Mouse (Mus musculus): ENCODE data around the gene Apof. TPM values are rescaled to one million over a fixed set of nuclear protein-coding genes. Genes with fewer than 3 reads are reported as not detected.
"Not testable (repeated sequence)": the region's sequence is repeated elsewhere in the genome, so short reads cannot be mapped to it uniquely, and the experiment has no call there.

The Apof gene
- polyA plus RNA-seq, 1 experiment, result 0.44 TPM

- no peak overlapping the region for H3K27ac ChIP-seq (ENCODE audit: control insufficient read depth, insufficient read depth, low read depth, low read length)
Observed at GRCm38 (mm10) chr10:128258953-128259352, 9.5 kb upstream of the Apof start.

GRCm38 (mm10) chr10:128259946-128260345 is 8.5 kb upstream of the Apof start:
- Histone ChIP-seq H3K4me3 (ENCODE audit: control insufficient read depth, low read depth, low read length) (no peak overlapping the region), H3K36me3 (ENCODE audit: control insufficient read depth, insufficient read depth, low read length) (no peaks in the 10 kb centered on the region), H3K27me3 (ENCODE audit: control insufficient read depth, insufficient read depth, low read length) (no peaks in the 10 kb centered on the region), H3K27ac (ENCODE audit: control insufficient read depth, insufficient read depth, low read depth, low read length) (no peak overlapping the region), H3K4me1 (ENCODE audit: control insufficient read depth, insufficient read depth, low read length) (peaks cover 4% of the 10 kb centered on the region)
- no peak for TF ChIP-seq CTCF (IDR thresholded peaks at IDR 0.05; ENCODE audit: control insufficient read depth, insufficient read depth, insufficient replicate concordance, low read depth, low read length)
- TF ChIP-seq POLR2A (IDR thresholded peaks at IDR 0.05; ENCODE audit: control insufficient read depth, low read depth, low read length), result no peak

More at GRCm38 (mm10) chr10:128258953-128259352, 9.5 kb upstream of the Apof start:
- H3K4me1 ChIP-seq (ENCODE audit: control insufficient read depth, insufficient read depth, low read length), result peaks cover 4% of the 10 kb centered on the region
- TF ChIP-seq CTCF (IDR thresholded peaks at IDR 0.05; ENCODE audit: control insufficient read depth, insufficient read depth, insufficient replicate concordance, low read depth, low read length), result no peak
- no peak for TF ChIP-seq POLR2A (IDR thresholded peaks at IDR 0.05; ENCODE audit: control insufficient read depth, low read depth, low read length)
- no peak overlapping the region for H3K4me3 ChIP-seq (ENCODE audit: control insufficient read depth, low read depth, low read length)
- H3K27me3 ChIP-seq (ENCODE audit: control insufficient read depth, insufficient read depth, low read length), result no peaks in the 10 kb centered on the region
- H3K36me3 ChIP-seq (ENCODE audit: control insufficient read depth, insufficient read depth, low read length), result no peaks in the 10 kb centered on the region

DNA sequence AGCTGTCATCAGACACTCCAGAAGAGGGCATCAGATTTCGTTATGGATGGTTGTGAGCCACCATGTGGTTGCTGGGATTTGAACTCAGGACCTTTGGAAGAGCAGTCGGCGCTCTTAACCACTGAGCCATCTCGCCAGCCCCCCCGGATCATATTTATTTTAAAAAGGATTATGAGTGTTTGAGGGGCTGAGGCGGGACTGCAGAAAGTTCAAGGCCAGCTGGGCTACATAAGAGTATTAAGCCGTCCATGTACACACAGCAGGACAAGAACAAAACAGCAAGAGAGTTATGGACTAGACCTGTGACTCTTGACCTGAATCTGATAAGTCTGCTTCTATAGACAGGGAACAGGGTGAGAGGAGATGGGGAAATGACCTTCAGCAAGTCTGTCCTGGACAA is 8.1 kb upstream of the Apof start:
- not testable (repeated sequence) for H3K27me3 ChIP-seq (ENCODE audit: control insufficient read depth, insufficient read depth, low read length); H3K36me3 ChIP-seq (ENCODE audit: control insufficient read depth, insufficient read depth, low read length); H3K4me3 ChIP-seq (ENCODE audit: control insufficient read depth, low read depth, low read length); H3K4me1 ChIP-seq (ENCODE audit: control insufficient read depth, insufficient read depth, low read length); H3K27ac ChIP-seq (ENCODE audit: control insufficient read depth, insufficient read depth, low read depth, low read length)

DNA sequence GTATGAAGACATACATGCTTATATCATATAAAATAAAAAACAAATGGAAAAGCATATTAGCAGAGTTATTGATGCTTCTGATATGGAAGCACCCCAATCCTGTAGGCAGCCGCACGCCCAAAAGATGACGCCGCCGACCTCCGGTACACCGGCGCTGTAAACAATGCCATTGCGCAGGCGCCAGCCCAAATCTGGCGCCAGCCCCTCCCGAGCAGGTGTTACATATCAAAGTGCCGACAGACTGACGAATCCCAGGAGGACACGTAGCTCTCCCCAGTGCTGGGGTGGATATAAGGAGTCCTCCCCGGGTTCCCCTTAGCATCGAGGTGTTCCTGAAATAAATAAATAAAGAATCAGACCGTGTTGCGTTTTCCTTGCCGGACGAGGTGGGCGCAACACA is 6.2 kb upstream of the Apof start:
- Histone ChIP-seq H3K27me3 (ENCODE audit: control insufficient read depth, insufficient read depth, low read length) (no peaks in the 10 kb centered on the region), H3K4me1 (ENCODE audit: control insufficient read depth, insufficient read depth, low read length) (peaks cover 4% of the 10 kb centered on the region), H3K36me3 (ENCODE audit: control insufficient read depth, insufficient read depth, low read length) (no peaks in the 10 kb centered on the region), H3K4me3 (ENCODE audit: control insufficient read depth, low read depth, low read length) (peak overlapping the region; percentile 45), H3K27ac (ENCODE audit: control insufficient read depth, insufficient read depth, low read depth, low read length) (no peak overlapping the region)
- no peak for TF ChIP-seq POLR2A (IDR thresholded peaks at IDR 0.05; ENCODE audit: control insufficient read depth, low read depth, low read length)
- no peak for TF ChIP-seq CTCF (IDR thresholded peaks at IDR 0.05; ENCODE audit: control insufficient read depth, insufficient read depth, insufficient replicate concordance, low read depth, low read length)

DNA sequence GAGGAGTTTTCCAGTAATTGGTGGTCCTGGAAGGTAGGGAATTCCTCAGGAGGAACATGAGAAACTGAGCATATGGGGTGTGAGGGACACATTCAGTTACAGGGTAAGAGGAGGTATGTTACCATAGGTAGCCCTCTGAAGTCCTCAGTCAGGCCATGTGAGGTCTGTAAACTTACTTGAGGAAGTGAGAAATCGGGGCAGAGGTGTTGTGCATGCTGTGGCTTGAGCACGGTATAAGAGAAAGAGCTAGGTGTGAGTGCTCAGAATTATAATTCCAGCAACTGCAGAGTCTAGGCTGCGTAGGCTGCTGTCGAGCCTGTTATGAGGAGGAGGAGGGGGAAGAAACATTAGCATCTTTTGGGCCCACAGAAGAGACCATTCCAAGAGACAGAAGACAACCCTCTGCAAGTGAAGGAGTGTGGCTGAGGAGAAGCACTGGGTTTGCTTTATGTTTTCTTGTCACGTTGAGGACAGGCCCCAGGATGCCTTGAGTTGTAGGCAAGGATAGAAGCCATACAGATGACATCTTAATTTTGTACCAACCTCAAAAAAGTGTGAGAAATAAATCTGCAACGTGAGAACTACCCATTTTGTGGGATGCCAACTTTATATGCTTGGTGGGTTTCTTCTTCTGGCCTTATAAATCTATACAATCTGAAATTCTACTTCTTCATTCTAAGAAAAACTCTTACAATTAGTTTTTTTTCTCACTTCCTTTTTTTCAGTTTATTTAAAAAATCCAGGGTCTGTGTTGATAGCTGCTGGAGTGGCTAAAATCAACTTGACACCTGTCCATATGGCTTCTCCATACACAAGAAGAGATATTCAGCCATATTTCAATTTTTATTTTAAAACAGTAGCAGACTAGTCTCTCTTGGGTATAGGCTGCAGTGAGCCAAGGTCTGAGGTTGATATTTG is 4.8 kb upstream of the Apof start:
- TF ChIP-seq POLR2A (IDR thresholded peaks at IDR 0.05; ENCODE audit: control insufficient read depth, low read depth, low read length) (no peak), CTCF (IDR thresholded peaks at IDR 0.05; ENCODE audit: control insufficient read depth, insufficient read depth, insufficient replicate concordance, low read depth, low read length) (no peak)
- Histone ChIP-seq H3K4me3 (ENCODE audit: control insufficient read depth, low read depth, low read length) (no peak overlapping the region), H3K36me3 (ENCODE audit: control insufficient read depth, insufficient read depth, low read length) (no peaks in the 10 kb centered on the region), H3K27me3 (ENCODE audit: control insufficient read depth, insufficient read depth, low read length) (no peaks in the 10 kb centered on the region), H3K27ac (ENCODE audit: control insufficient read depth, insufficient read depth, low read depth, low read length) (no peak overlapping the region), H3K4me1 (ENCODE audit: control insufficient read depth, insufficient read depth, low read length) (peaks cover 4% of the 10 kb centered on the region)

DNA sequence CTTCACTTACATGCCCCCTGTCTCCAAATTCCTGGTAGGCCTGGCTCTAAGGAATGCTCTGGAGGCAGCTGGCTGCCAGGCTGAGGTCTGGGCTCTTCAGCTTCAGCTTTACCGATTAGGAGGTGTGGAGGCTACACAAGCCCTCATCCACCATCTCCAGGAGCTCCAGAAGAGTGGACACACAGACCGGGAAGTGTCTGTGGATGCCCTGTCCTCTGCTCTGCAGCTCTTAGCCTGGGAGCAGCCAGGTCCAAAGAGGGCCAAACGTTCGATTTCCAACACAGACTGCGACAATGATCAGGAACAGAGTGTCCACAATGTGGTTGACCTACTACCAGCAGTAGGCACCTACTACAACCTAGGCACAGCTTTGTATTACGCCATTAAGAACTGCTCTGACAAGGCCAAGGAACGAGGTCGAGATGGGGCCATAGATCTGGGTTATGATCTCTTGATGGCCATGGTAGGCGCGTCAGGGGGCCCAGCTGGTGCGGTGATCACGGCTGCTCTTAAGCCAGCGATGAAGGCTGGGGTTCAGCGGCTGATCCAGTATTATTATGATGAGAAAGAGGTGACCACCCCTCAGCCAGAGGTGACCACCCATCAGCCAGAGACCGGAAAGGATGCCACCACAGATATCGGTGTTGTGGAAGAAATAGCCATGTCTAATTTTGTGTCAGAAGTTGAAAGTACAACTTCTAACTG is 887 bp downstream of the Apof start:
- Histone ChIP-seq H3K36me3 (ENCODE audit: control insufficient read depth, insufficient read depth, low read length) (no peaks in the 10 kb centered on the region), H3K27ac (ENCODE audit: control insufficient read depth, insufficient read depth, low read depth, low read length) (0 out of 2 replicates have a peak overlapping the region, but pooled peaks have one; percentile 32), H3K4me1 (ENCODE audit: control insufficient read depth, insufficient read depth, low read length) (peaks cover 12% of the 10 kb centered on the region), H3K27me3 (ENCODE audit: control insufficient read depth, insufficient read depth, low read length) (no peaks in the 10 kb centered on the region), H3K4me3 (ENCODE audit: control insufficient read depth, low read depth, low read length) (peak overlapping the region; percentile 28)
- no peak for TF ChIP-seq CTCF (IDR thresholded peaks at IDR 0.05; ENCODE audit: control insufficient read depth, insufficient read depth, insufficient replicate concordance, low read depth, low read length)
- no peak for TF ChIP-seq POLR2A (IDR thresholded peaks at IDR 0.05; ENCODE audit: control insufficient read depth, low read depth, low read length)

DNA sequence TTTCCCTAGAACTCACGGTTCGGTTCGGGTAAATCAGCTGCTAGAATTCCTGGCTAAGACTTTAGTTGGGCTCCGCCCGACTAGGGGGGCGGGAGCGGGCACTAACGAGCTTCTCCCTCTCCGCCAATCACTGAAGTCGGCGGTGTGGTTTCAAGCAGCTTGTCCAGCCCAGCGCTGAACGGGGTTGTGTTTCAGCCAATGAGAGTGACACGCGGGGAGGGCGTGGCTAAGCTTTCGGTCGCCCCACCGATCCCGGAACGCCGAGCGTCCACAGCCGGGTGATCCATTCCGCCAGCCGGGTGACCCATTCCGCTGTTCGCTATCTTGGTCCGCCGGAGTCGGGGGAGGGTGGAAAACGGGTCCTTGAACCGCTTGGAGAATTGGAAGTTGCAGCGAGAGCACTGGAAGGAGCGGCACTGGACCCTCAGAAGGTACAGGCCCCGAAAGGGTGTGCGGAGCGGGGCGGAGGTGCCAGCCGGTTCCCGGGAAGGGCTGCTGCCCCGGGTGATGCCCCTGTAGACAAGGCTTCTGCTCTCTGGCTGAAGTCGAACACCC is 1.9 kb downstream of the Apof start, which contains the start of gene Stat2:
Gene Stat2, plus strand, starts transcription at position 273 of the 555 bp plus-strand sequence.
- Histone ChIP-seq H3K4me3 (ENCODE audit: control insufficient read depth, low read depth, low read length) (peak within 1 kb of the TSS; percentile 75), H3K27me3 (ENCODE audit: control insufficient read depth, insufficient read depth, low read length) (no peaks in the 10 kb centered on the region), H3K27ac (ENCODE audit: control insufficient read depth, insufficient read depth, low read depth, low read length) (peak within 1 kb of the TSS; percentile 59), H3K4me1 (ENCODE audit: control insufficient read depth, insufficient read depth, low read length) (peaks cover 12% of the 10 kb centered on the region), H3K36me3 (ENCODE audit: control insufficient read depth, insufficient read depth, low read length) (no peaks in the 10 kb centered on the region)
- TF ChIP-seq CTCF (IDR thresholded peaks at IDR 0.05; ENCODE audit: control insufficient read depth, insufficient read depth, insufficient replicate concordance, low read depth, low read length) (no peak), POLR2A (IDR thresholded peaks at IDR 0.05; ENCODE audit: control insufficient read depth, low read depth, low read length) (peak; percentile 95)
